Mouse (Mus musculus) liver, embryonic 14.5 days (tissue): ENCODE measurements around the gene Hoxa3. TPM values are rescaled to one million over a fixed set of nuclear protein-coding genes. Genes with fewer than 3 reads are reported as not detected.

Experiments
- ATAC-seq: fragments of 200-750 bp; cut with Nextera tagmentation; 2 replicates; pipeline ENCODE4 v1.8.0; 2017; ENCODE audit warnings: moderate number of reproducible peaks, mild to moderate bottlenecking, moderate library complexity; ENCODE audit not compliant: insufficient read depth
- DNase-seq, 3 experiments: peaks; one replicate each; pipeline ENCODE4 v3.0.0-alpha.2; 2012 to 2013; ENCODE audit warnings: low read depth in 3 of 3, low spot score in 3 of 3
- H3K27ac ChIP-seq: fragments of 300-500 bp; sonication (generic); 2 replicates; pipeline ENCODE4 v1.5.1; 2014; ENCODE audit warnings: moderate library complexity, mild to moderate bottlenecking, control low read depth, inconsistent platforms
- H3K27me3 ChIP-seq: fragments of 300-500 bp; sonication (generic); 2 replicates; pipeline ENCODE4 v1.6.1; 2014; ENCODE audit warnings: mild to moderate bottlenecking, low read length, moderate library complexity; ENCODE audit not compliant: control insufficient read depth, insufficient read depth
- H3K36me3 ChIP-seq: fragments of 300-500 bp; sonication (generic); replicated peaks from 2 replicates; pipeline ENCODE4 v1.6.1; 2014; ENCODE audit warnings: low read depth; ENCODE audit not compliant: control insufficient read depth, insufficient read depth
- H3K4me1 ChIP-seq, 2 experiments: fragments of 200-500 bp in 1 of 2; fragments of 300-500 bp in 1 of 2; sonication (generic) in 1 of 2; replicated peaks; 2 replicates each; pipeline ENCODE4 v1.6.1; 2012 to 2014; ENCODE audit warnings: antibody characterized with exemption in 1 of 2, inconsistent platforms in 1 of 2, low read length in 1 of 2; ENCODE audit not compliant: control insufficient read depth in 2 of 2, insufficient read depth in 2 of 2
- H3K4me2 ChIP-seq: fragments of 300-500 bp; sonication (generic); 2 replicates; pipeline ENCODE4 v1.6.1; 2014; ENCODE audit warnings: low read depth, mild to moderate bottlenecking, control low read depth, moderate library complexity
- H3K4me3 ChIP-seq, 2 experiments: fragments of 200-500 bp in 1 of 2; fragments of 300-500 bp in 1 of 2; sonication (generic) in 1 of 2; 2 replicates each; pipeline ENCODE4 v1.5.1; 2012 to 2014; ENCODE audit warnings: low read depth in 2 of 2, low read length in 2 of 2, mild to moderate bottlenecking in 2 of 2, control low read depth in 1 of 2, inconsistent platforms in 1 of 2, moderate library complexity in 1 of 2; ENCODE audit not compliant: insufficient read depth in 1 of 2
- H3K9ac ChIP-seq: fragments of 300-500 bp; sonication (generic); replicated peaks from 2 replicates; pipeline ENCODE4 v1.6.1; 2014; ENCODE audit warnings: mild to moderate bottlenecking, control low read depth, moderate library complexity
- H3K9me3 ChIP-seq: fragments of 300-500 bp; sonication (generic); 2 replicates; pipeline ENCODE4 v1.6.1; 2016; ENCODE audit warnings: low read length, mixed read lengths; ENCODE audit not compliant: control insufficient read depth
- CTCF ChIP-seq: IDR thresholded peaks from 2 replicates; pipeline ENCODE4 v1.5.1; 2016; ENCODE audit warnings: antibody characterized with exemption, low read depth, control low read depth
- EP300 ChIP-seq: IDR thresholded peaks from 2 replicates; pipeline ENCODE4 v1.6.1; 2016; ENCODE audit warnings: antibody characterized with exemption, low read depth
- WGBS: fragments of 180-500 bp; shearing (Covaris S2); extraction: QIAGEN DNeasy Blood & Tissue Kit; methylation state at CpG from one replicate; pipeline ENCODE4 v1.1.7; 2014; ENCODE audit not compliant: insufficient replicate concordance; 5-methylcytosine and 5-hydroxymethylcytosine counted together
- polyA plus RNA-seq, 2 experiments: library from polyadenylated mRNA; depleted of rRNA in 1 of 2; stranded (reverse) in 1 of 2; unstranded in 1 of 2; fragments of >200 nt; fragmentation: Nextera tagmentation in 1 of 2; extraction: Ambion mirVana in 1 of 2; gene quantifications; 2 replicates each; pipeline versions ENCODE4 v1.2.1 to v1.2.3; 2012 to 2014

Gene Hoxa3
- polyA plus RNA-seq, 2 experiments = 0.13 to 0.37 TPM

- ATAC-seq (no peak), DNase-seq (no peak)
- H3K27ac ChIP-seq = no peak overlapping the region
- H3K9ac ChIP-seq = no peak overlapping the region
- no peak overlapping the region; the same call in 1 of the 2 replicates for H3K4me2 ChIP-seq
- H3K27me3 ChIP-seq = peaks cover 97% of the 10 kb centered on the region
- TF ChIP-seq CTCF (peak; percentile 72), EP300 (no peak)
- no peak overlapping the region for H3K4me3 ChIP-seq
- H3K36me3 ChIP-seq = no peaks in the 10 kb centered on the region
- 2% methylated on average over 37 of the region's 37 CpGs for WGBS
- no peaks in the 10 kb centered on the region for H3K9me3 ChIP-seq
- H3K4me1 ChIP-seq = no peaks in the 10 kb centered on the region
These were observed 1.8 kb downstream of the Hoxa3 start for GRCm38 (mm10) chr6:52211170-52211935.

GRCm38 (mm10) chr6:52209685-52210046 is 3.5 kb downstream of the Hoxa3 start:
- DNase-seq (no peak), ATAC-seq (no peak)
- WGBS = 25% methylated on average over 12 of the region's 12 CpGs
- Histone ChIP-seq H3K4me1 (no peaks in the 10 kb centered on the region), H3K27me3 (peaks cover 97% of the 10 kb centered on the region), H3K9me3 (no peaks in the 10 kb centered on the region), H3K4me2 (no peak overlapping the region), H3K27ac (no peak overlapping the region), H3K9ac (no peak overlapping the region), H3K4me3 (no peak overlapping the region), H3K36me3 (no peaks in the 10 kb centered on the region)
- TF ChIP-seq CTCF (no peak), EP300 (no peak)

- no peak for DNase-seq
- TF ChIP-seq CTCF (no peak), EP300 (no peak)
- Histone ChIP-seq H3K27ac (no peak overlapping the region), H3K4me2 (0 out of 2 replicates have a peak overlapping the region, but pooled peaks have one; percentile 22), H3K36me3 (no peaks in the 10 kb centered on the region), H3K9ac (no peak overlapping the region), H3K4me3 (no peak overlapping the region), H3K9me3 (no peaks in the 10 kb centered on the region), H3K4me1 (no peaks in the 10 kb centered on the region), H3K27me3 (peaks cover 97% of the 10 kb centered on the region)
- no peak for ATAC-seq
- WGBS = 10% methylated on average over 18 of the region's 18 CpGs
These were observed 4.1 kb downstream of the Hoxa3 start for GRCm38 (mm10) chr6:52208868-52209684.

GRCm38 (mm10) chr6:52208072-52208867 is 4.9 kb downstream of the Hoxa3 start, which contains the start of gene Hoxa6:
Hoxa6 (minus strand) TSS chr6:52208722.
- Histone ChIP-seq H3K27me3 (peaks cover 97% of the 10 kb centered on the region), H3K4me1 (no peaks in the 10 kb centered on the region), H3K9ac (no peak within 1 kb of the TSS), H3K4me3 (no peak within 1 kb of the TSS), H3K27ac (no peak within 1 kb of the TSS), H3K9me3 (no peaks in the 10 kb centered on the region), H3K4me2 (0 out of 2 replicates have a peak within 1 kb of the TSS, but pooled peaks have one; percentile 22), H3K36me3 (no peaks in the 10 kb centered on the region)
- ATAC-seq = no peak
- no peak for TF ChIP-seq CTCF
- no peak for TF ChIP-seq EP300
- WGBS = 4% methylated on average over 47 of the region's 47 CpGs
- no peak for DNase-seq
